Mouse (Mus musculus) C2C12 (cell line): Measurements from ENCODE around the gene Itgae. TPM values are rescaled to one million over a fixed set of nuclear protein-coding genes. Genes with fewer than 3 reads are reported as not detected.

Experiments
- H3K27me3 ChIP-seq: one replicate; pipeline ENCODE4 v1.6.1; 2011; ENCODE audit not compliant: control insufficient read depth, insufficient read depth, insufficient read length
- H3K36me3 ChIP-seq: one replicate; pipeline ENCODE4 v1.6.1; 2011; ENCODE audit not compliant: control insufficient read depth, insufficient read depth
- H3K4me3 ChIP-seq: one replicate; pipeline ENCODE4 v1.5.1; 2011; ENCODE audit warnings: mild to moderate bottlenecking, control low read depth; ENCODE audit not compliant: poor library complexity, insufficient read depth, severe bottlenecking
- H3K79me2 ChIP-seq: one replicate; pipeline ENCODE4 v1.6.1; 2011; ENCODE audit not compliant: control insufficient read depth, insufficient read depth
- H3K79me3 ChIP-seq: one replicate; pipeline ENCODE4 v1.6.1; 2011; ENCODE audit warnings: low read depth, control low read depth
- H3ac ChIP-seq: one replicate; pipeline ENCODE3; 2011; ENCODE audit warnings: low read depth; ENCODE audit not compliant: control insufficient read depth, insufficient read length
- CEBPB ChIP-seq: IDR thresholded peaks from one replicate; pipeline ENCODE4 v1.6.1; 2011; ENCODE audit warnings: low read depth, mild to moderate bottlenecking, control low read depth, moderate library complexity
- CTCF ChIP-seq: IDR thresholded peaks from one replicate; pipeline ENCODE4 v1.5.1; 2011; ENCODE audit not compliant: control insufficient read depth, insufficient read depth, insufficient read length
- FOSL1 ChIP-seq: IDR thresholded peaks from one replicate; pipeline ENCODE4 v1.8.0; 2011; ENCODE audit warnings: mild to moderate bottlenecking, low read length; ENCODE audit not compliant: poor library complexity, insufficient read depth, severe bottlenecking
- MAX ChIP-seq: IDR thresholded peaks from one replicate; pipeline ENCODE4 v1.6.1; 2011; ENCODE audit warnings: mild to moderate bottlenecking, control low read depth
- MYOD1 ChIP-seq: IDR thresholded peaks from one replicate; pipeline ENCODE4 v1.6.1; 2011; ENCODE audit warnings: low read depth; ENCODE audit not compliant: control insufficient read depth, insufficient read length
- MYOG ChIP-seq: IDR thresholded peaks from one replicate; pipeline ENCODE4 v1.6.1; 2011; ENCODE audit not compliant: control insufficient read depth, insufficient read length; ENCODE audit errors: extremely low read depth
- USF1 ChIP-seq: IDR thresholded peaks from one replicate; pipeline ENCODE4 v1.6.1; 2011; ENCODE audit warnings: low read depth, mild to moderate bottlenecking, control low read depth, moderate library complexity
- long read RNA-seq, 2 experiments: library from polyadenylated mRNA; unstranded; transcript quantifications; one replicate each; pipeline ENCODE4 v2.0.0; 2019 to 2020
- polyA plus RNA-seq: library from polyadenylated mRNA; unstranded; fragments of >200 nt; fragmentation: generic; extraction: Trizol; gene quantifications from one replicate; pipeline ENCODE4 v1.2.1, GENCODE M21; 2012; ENCODE audit warnings: missing spikeins

The Itgae gene
- polyA plus RNA-seq: 0.05 TPM
- long read RNA-seq, experiment 1: 0 reads
- long read RNA-seq, experiment 2, partial matches to known transcripts: 1 of 3 reads
- long read RNA-seq, experiment 2, other reads (novel, unspliced or antisense): 2 of 3 reads

DNA sequence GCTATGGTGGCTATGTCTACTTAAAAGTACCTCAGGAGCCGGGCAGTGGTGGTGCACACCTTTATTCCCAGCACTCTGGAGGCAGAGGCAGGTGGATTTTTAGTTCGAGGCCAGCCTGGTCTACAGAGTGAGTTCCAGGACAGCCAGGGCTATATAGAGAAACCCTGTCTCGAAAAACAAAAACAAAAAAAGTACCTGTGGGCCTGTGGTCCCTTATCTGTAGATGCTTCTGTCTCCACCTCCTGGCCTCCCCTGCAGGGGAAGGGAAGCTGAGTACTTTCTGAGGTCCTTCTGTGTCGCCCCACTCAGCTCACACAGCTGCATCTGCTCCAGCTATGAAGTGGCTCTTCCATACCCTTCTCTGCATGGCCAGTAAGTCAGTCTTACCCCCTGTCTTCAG lies at the start of gene Itgae:
TSS of gene Itgae (plus strand) at position 301 of the 400 bp plus-strand sequence.
- H3K36me3 ChIP-seq: peaks cover 5% of the 10 kb centered on the region
- H3K79me2 ChIP-seq: no peaks in the 10 kb centered on the region
- H3K27me3 ChIP-seq: no peaks in the 10 kb centered on the region
- H3K79me3 ChIP-seq: no peaks in the 10 kb centered on the region
- H3K4me3 ChIP-seq: no peak within 1 kb of the TSS
- H3ac ChIP-seq: no peak within 1 kb of the TSS
- no peak for TF ChIP-seq MYOD1
- TF ChIP-seq MAX: no peak
- no peak for TF ChIP-seq MYOG
- TF ChIP-seq CTCF: no peak
- TF ChIP-seq USF1: no peak
- TF ChIP-seq FOSL1: no peak
- TF ChIP-seq CEBPB: no peak

DNA sequence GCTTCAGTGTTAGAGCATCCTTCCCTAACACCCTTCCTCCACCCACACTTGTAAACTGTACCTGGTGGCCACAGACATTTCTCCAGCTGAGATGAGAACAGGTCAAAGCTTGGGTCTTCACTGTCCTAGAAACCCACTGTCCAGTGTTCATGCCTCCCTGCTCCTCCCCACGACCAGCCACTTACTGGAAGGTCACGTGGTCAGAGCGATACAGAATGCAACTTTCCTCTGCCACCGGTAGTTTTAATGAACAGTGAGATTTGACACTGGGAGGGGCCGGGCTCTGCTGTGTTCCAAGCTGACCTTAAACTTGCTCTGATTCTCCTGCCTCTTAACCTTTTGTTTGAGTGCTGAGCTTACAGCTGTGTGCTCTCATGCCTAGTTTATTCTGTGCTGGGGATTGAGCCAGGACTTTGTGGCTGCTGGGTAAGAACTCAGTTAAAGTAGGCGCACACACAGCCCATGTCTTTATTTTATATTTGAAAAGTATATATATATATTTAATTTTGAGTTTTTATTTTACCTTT lies 46.1 kb upstream of the Itgae start:
- Histone ChIP-seq H3K4me3 (no peak overlapping the region), H3K79me3 (peaks cover 7% of the 10 kb centered on the region), H3K27me3 (no peaks in the 10 kb centered on the region), H3ac (no peak overlapping the region), H3K36me3 (peaks cover under 1% of the 10 kb centered on the region), H3K79me2 (peaks cover 16% of the 10 kb centered on the region)
- TF ChIP-seq MYOG: no peak
- TF ChIP-seq USF1: peak; percentile 76

DNA sequence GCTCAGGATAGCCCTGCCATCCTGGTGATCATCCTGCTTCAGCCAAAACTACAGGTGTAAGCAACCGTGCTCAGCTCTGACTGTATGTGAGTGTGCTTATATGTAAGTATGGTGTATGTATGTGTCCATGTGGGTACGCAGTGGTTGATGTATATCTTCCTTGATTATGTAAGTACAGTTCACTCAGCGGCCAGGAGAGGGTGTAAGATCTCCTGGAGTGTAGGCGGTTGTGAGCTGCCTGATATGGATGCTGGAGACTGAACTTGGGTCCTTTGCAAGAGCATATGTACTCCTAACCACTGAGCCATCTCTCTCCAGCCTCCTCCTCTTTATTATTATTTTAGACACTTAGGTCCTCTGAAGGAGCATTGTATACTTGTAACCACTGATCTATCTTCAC lies 45.6 kb upstream of the Itgae start:
- peaks cover 2% of the 10 kb centered on the region for H3K36me3 ChIP-seq
- no peak overlapping the region for H3ac ChIP-seq
- H3K79me2 ChIP-seq: peaks cover 21% of the 10 kb centered on the region
- no peaks in the 10 kb centered on the region for H3K27me3 ChIP-seq
- TF ChIP-seq CEBPB (no peak), USF1 (no peak), FOSL1 (no peak), MYOG (no peak), MAX (no peak), CTCF (no peak), MYOD1 (no peak)
- no peak overlapping the region for H3K4me3 ChIP-seq
- peaks cover 9% of the 10 kb centered on the region for H3K79me3 ChIP-seq

DNA sequence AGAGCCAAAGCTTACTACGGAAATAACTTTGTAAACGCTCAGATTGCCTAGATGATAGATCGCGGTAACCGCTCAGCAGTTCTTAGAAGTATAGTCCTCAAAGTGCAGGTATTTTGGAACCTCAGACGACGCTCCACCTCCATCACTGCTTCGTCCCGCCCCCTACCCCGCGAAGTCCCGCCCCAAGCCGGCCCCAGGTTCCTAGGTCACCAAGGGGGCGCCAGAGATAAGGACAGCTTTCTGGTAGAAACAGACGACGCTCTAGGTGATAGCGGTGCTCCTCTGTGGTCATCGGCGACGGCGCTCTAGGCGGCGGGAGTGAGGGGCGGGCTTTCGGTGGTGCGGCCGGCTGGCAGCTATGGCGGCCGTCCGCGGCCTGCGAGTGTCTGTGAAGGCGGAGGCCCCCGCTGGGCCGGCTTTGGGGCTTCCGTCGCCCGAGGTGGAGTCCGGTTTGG lies 42.8 kb upstream of the Itgae start, which contains the start of gene Ncbp3:
TSS of gene Ncbp3 (plus strand) at position 242 of the 455 bp plus-strand sequence.
- peaks cover 35% of the 10 kb centered on the region for H3K79me2 ChIP-seq
- no peak for TF ChIP-seq MYOG
- TF ChIP-seq CTCF: peak; percentile 88
- peak; percentile 72 for TF ChIP-seq MAX
- no peaks in the 10 kb centered on the region for H3K27me3 ChIP-seq
- peaks cover 27% of the 10 kb centered on the region for H3K36me3 ChIP-seq
- H3ac ChIP-seq: peak within 1 kb of the TSS; percentile 99
- H3K79me3 ChIP-seq: peaks cover 9% of the 10 kb centered on the region
- peak within 1 kb of the TSS; percentile 85 for H3K4me3 ChIP-seq

DNA sequence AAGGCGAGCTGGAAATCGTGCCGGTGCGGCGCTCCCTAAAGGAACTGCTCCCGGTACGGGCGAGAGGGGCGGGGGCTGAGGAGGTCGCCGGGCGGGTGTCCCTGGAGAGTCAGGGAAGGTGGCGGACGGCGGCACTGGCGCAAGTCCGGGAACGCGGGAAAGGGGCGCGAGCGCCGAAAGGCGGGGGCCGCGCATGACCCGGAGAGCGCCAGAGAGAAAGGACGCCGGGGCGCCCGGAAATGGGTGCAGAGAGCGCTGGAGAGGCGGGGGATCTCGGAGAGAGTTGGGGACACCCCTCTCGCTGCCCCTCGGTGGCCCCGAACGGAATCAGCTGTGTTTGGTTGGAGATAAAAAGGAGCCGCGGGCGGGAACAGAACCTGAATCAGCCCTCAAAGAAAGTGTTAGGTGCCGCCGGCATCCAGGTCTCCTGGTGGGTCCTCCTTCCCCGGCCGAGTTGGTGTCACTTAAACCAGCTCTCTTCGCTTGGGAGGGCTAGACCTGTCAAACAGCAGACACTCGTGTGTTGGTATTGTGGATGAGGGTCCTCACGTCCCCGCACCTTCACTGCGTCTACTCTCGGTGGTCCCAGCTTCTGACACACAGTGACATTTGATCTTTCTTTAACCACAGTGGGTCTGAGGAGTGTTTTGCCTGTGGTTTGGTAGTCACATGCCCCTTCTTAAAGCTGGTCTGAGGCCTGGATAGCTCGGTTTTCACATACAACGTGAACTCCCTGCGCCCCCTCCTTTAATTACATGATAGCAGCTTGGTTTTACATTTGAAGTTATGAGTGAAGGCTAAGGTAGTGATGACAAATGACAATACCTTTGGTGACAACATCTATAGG lies 42.1 kb upstream of the Itgae start:
- H3ac ChIP-seq: peak overlapping the region; percentile 99
- H3K79me3 ChIP-seq: peaks cover 9% of the 10 kb centered on the region
- peaks cover 35% of the 10 kb centered on the region for H3K79me2 ChIP-seq
- no peaks in the 10 kb centered on the region for H3K27me3 ChIP-seq
- TF ChIP-seq USF1: peak; percentile 51
- TF ChIP-seq MYOG: no peak
- H3K4me3 ChIP-seq: peak overlapping the region; percentile 85
- H3K36me3 ChIP-seq: peaks cover 34% of the 10 kb centered on the region

DNA sequence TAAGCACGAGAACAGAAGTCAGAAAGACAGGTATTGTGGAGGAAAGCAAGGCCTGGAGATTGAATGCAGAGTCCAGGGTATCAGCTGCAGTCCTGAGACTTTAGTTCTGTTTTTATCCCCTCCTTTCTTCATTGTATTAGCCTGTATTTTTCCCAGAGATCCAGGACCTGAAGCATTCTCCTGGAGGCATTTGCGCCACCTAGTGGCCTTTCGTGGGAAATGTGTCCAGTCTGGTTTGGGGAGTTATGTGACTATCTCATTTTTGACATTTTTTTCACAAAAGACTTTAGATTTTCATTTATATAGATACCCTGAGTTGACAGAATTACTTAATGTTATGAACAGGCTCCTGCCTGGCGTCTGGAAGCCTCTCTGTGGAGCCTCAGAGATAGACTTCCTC lies 41.0 kb upstream of the Itgae start:
- H3K4me3 ChIP-seq: peak overlapping the region; percentile 12
- peaks cover 35% of the 10 kb centered on the region for H3K79me2 ChIP-seq
- H3K36me3 ChIP-seq: peaks cover 45% of the 10 kb centered on the region
- peaks cover 9% of the 10 kb centered on the region for H3K79me3 ChIP-seq
- no peaks in the 10 kb centered on the region for H3K27me3 ChIP-seq
- no peak overlapping the region for H3ac ChIP-seq
- TF ChIP-seq CTCF (peak; percentile 40), USF1 (no peak), FOSL1 (no peak), MAX (no peak), MYOD1 (no peak)
